Mouse (Mus musculus) neural tube, embryonic 13.5 days (tissue): ENCODE results near the gene Myo3a. TPM values are rescaled to one million over a fixed set of nuclear protein-coding genes. Genes with fewer than 3 reads are reported as not detected.

Experiments used
- ATAC-seq: fragments of 200-750 bp; cut with Nextera tagmentation; 2 replicates; pipeline ENCODE4 v1.8.0; 2017; ENCODE audit warnings: low read depth, mild to moderate bottlenecking, moderate TSS enrichment, moderate library complexity
- H3K27ac ChIP-seq: fragments of 300-500 bp; sonication (generic); replicated peaks from 2 replicates; pipeline ENCODE4 v1.5.1; 2015; ENCODE audit warnings: moderate library complexity, mild to moderate bottlenecking, inconsistent platforms
- H3K27me3 ChIP-seq: fragments of 300-500 bp; sonication (generic); 2 replicates; pipeline ENCODE4 v1.6.1; 2015; ENCODE audit warnings: mild to moderate bottlenecking, inconsistent platforms
- H3K36me3 ChIP-seq: fragments of 300-500 bp; sonication (generic); 2 replicates; pipeline ENCODE4 v1.6.1; 2015; ENCODE audit warnings: mild to moderate bottlenecking, inconsistent platforms
- H3K4me1 ChIP-seq: fragments of 300-500 bp; sonication (generic); replicated peaks from 2 replicates; pipeline ENCODE4 v1.6.1; 2015; ENCODE audit warnings: inconsistent platforms
- H3K4me2 ChIP-seq: fragments of 300-500 bp; sonication (generic); 2 replicates; pipeline ENCODE4 v1.6.1; 2015; ENCODE audit warnings: inconsistent platforms, mild to moderate bottlenecking, moderate library complexity
- H3K4me3 ChIP-seq: fragments of 300-500 bp; sonication (generic); 2 replicates; pipeline ENCODE4 v1.5.1; 2015; ENCODE audit warnings: mild to moderate bottlenecking, inconsistent platforms
- H3K9ac ChIP-seq: fragments of 300-500 bp; sonication (generic); 2 replicates; pipeline ENCODE4 v1.6.1; 2015; ENCODE audit warnings: moderate library complexity, mild to moderate bottlenecking, inconsistent platforms
- H3K9me3 ChIP-seq: fragments of 300-500 bp; sonication (generic); 2 replicates; pipeline ENCODE4 v1.6.1; 2016; ENCODE audit warnings: inconsistent platforms
- WGBS: fragments of 180-500 bp; shearing (Covaris S2); methylation state at CpG from one replicate; pipeline ENCODE4 v1.1.7; 2015; 5-methylcytosine and 5-hydroxymethylcytosine counted together
- microRNA-seq: library from miRNA; unstranded; fragments of <30 nt; microRNA quantifications from one replicate; pipeline ENCODE4, GENCODE M21; 2016
- polyA plus RNA-seq: library from polyadenylated mRNA; unstranded; fragments of >200 nt; fragmentation: Nextera tagmentation; extraction: Ambion mirVana; gene quantifications from 2 replicates; pipeline ENCODE4 v1.2.1, GENCODE M21; 2015

Myo3a gene
- polyA plus RNA-seq, 1 experiment from 2014 or later, result not detected

DNA sequence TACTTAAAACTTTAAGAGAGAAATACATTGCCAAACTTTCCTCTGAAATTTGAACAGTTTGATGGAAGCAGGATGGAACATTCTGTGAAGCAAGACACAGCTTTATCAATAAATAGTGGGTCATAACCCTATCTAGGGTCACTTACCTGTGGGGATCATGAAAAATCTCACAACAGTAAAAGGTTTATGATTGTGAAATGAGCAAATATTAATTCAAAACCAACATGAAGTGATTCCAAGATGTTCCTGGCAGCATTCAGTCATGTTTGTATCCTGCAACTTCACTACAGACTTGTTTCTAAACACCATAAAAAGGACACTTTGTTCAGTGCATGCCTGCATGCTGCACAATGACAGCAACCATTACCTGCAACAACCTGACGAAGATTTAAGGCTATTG, 436.4 kb downstream of the Myo3a start:
- Histone ChIP-seq H3K4me3 (no peak overlapping the region), H3K27ac (no peak overlapping the region), H3K4me2 (no peak overlapping the region), H3K9ac (no peak overlapping the region), H3K4me1 (no peaks in the 10 kb centered on the region), H3K27me3 (no peaks in the 10 kb centered on the region), H3K36me3 (no peaks in the 10 kb centered on the region), H3K9me3 (no peaks in the 10 kb centered on the region)
- no peak for ATAC-seq
- WGBS, result 76% methylated on average over 1 of the region's 1 CpGs

Small RNAs within 50 kb of the gene (microRNA-seq; reads per million reads assigned to microRNA genes)
- gene Gm23636 (not detected), gene Mir3967 (not detected)
